Mouse (Mus musculus) WW6 (cell line): ENCODE measurements around the gene Pak2.
"Not testable (repeated sequence)": the region's sequence is repeated elsewhere in the genome, so short reads cannot be mapped to it uniquely, and the experiment has no call there.

Experiments used
- DNase-seq: peaks from one replicate; pipeline ENCODE4 v3.0.0-alpha.2; 2013; ENCODE audit warnings: low read depth, low spot score

The Pak2 gene

GRCm38 (mm10) chr16:32078991-32079511 lies at the start of gene Pak2:
Pak2 (minus strand) TSS chr16:32079342.
- DNase-seq = peak; percentile 59

GRCm38 (mm10) chr16:32127046-32127445 lies 47.9 kb upstream of the Pak2 start:
- DNase-seq = no peak

GRCm38 (mm10) chr16:32125364-32125763 lies 46.2 kb upstream of the Pak2 start:
- DNase-seq = no peak

DNA sequence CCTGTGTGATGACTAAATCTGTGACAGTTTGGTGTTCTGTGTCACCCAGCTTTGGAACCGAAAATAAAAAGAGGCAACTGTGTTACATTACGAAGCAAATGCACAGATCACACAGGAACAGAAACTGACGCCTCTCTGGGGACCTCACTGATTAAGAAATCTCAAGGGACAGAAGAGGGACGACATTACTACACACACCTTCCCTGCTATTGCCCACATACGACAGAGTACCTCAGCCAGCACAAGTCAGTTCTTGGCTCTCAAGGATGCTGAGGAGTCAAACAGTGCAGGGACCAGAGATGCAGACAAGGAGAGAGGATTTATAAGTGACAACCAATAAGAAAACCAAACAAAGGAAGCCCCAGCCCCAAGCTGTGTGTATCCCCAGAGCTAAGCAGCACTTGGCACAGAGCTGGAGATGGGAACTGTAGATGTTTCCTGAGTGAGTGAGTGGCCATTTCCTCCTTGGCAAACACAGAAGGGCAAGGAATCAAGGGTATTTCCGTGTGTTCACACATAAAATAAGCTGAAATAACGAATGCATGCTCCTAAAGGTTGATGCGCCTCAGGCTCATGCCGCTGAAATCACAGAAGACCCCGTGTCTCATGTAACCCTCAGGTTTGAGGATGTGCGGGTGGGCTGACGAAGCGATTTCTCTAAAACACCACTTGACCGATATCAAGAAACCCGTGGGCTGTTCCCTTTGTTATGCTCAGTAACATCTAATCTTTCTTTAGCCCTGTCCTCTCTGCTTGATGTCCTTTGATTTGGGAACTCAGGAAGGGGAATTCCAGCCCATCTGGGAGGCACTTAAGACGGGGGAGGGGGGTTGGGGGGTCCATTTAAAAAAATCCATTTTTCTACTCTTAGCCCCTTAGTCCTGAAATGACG lies 45.5 kb upstream of the Pak2 start:
- DNase-seq = no peak

DNA sequence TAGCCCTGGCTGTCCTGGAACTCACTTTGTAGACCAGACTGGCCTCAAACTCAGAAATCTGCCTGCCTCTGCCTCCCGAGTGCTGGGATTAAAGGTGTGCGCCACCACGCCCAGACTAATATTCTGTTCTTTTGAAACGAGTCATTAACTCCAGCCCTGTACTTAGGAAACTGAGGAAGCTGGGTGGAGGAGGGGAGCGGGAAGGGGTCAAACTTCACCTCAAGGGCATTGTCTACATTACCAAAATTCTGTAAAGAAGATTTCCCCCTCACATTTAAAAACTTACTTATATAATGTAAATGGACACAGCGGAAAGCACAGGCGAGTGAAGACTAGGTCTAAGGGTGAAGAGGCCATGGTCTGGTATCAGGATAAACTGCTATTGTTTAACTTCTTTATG lies 44.9 kb upstream of the Pak2 start:
- no peak for DNase-seq

GRCm38 (mm10) chr16:32120454-32120853 lies 41.3 kb upstream of the Pak2 start:
- no peak for DNase-seq

DNA sequence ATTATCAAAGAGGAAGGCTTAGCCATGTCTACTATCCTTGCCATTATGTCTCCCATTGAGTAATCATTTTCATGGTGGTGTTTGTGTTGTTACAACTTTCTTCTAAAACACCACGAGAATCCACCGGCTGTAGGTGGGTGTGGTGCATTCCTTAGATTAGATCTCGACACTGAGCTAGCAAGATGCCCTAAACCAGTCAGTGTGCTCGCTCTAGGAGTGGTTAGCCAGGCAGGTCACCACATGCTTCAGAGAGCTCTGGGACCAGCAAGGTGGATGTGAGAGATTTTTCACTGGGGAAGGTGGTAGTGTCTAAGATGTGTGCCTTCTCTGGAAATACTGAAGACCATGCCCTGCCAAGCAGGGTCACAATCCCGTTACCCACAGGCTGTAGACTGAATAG lies 37.0 kb upstream of the Pak2 start:
- DNase-seq = no peak

- no peak for DNase-seq
Observed at GRCm38 (mm10) chr16:32115781-32116180, 36.6 kb upstream of the Pak2 start.

DNA sequence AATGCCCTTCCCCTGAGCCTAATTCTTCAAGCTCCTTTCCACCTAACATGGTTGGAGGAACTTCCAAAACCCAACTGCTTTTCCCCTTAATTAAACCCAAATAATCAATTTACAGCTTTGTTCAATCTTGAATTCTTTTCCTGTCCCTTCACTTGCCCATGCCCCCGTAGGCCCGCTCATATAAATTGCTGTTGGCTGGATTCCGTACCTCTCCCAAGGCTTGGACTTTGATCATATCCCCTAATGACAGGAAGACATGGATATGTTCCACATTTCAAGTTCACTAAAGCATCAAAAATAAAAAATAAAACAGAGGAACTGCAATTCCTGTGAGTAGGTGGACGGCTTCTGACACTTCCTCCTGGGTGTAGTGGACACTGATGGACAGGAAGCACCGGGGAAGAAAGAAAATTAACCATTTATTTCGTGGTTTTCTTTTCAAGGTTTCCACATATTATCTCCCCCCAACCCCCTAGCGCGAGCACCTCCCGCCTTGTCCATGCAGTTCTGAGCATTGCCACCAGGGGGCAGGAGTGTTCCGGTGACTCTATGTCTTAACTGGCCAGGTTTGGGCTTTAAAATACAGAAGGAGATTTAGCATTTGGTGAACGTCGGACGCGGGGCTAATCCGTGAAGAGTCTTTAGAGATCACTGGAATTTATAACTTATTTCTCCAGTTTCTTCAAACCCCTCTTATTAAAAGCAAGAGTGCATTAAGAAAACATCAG lies 36.0 kb upstream of the Pak2 start:
- DNase-seq = no peak

GRCm38 (mm10) chr16:32114406-32114805 lies 35.3 kb upstream of the Pak2 start:
- DNase-seq = no peak

DNA sequence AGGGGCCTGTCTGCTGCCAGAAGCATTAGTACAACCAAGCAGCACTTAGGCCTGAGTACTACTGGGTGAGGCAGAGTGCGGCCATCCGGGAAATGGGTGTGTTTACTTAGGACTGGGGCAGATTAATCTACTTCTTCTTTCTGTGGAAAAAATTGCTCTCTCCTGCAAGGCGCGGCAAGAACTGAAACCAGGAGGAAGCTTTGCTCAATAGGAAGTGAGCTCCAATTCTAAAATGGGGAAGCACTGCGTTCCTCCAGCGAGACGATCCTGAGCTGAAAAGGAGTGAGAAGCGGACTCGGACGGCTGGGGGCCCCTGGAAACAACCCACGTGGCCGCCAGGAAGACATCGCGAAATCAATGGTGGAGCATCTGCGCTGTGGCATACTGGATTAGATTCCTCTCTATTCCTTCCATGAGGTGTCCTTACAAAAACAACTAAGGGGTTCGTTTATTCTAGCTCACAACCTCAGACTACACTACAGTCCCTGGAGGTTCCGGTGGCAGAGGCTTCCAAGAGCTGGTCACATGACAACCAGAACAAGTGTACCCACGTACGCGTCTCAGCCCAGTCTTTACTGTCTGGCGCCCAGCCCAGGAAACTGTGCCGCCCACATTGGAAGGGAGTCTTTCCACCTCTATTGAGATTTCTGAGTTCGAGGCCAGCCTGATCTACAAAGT lies 34.5 kb upstream of the Pak2 start:
- DNase-seq = no peak

GRCm38 (mm10) chr16:32110951-32111699 lies 32.0 kb upstream of the Pak2 start:
- no peak for DNase-seq

GRCm38 (mm10) chr16:32108578-32108977 lies 29.4 kb upstream of the Pak2 start:
- no peak for DNase-seq

DNA sequence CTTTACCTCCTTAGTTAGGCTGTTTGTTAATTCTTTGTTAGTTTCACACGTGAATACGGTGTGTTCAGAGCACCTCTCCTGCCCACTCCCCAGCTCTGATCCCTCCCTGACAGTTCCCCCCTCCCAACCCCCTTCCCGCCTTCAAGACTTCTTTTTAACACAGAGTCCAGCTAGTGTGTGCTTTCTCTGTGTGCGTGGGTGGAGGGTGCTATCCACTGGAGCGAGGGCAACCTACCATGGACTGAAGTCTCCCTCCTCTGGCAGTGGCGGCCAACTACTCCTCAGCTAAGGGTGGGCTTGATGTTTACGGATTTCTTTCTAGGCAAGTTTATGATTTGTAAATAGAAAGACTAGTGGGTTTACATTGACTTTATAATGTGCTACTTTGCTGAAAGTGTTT lies 29.0 kb upstream of the Pak2 start:
- no peak for DNase-seq

DNA sequence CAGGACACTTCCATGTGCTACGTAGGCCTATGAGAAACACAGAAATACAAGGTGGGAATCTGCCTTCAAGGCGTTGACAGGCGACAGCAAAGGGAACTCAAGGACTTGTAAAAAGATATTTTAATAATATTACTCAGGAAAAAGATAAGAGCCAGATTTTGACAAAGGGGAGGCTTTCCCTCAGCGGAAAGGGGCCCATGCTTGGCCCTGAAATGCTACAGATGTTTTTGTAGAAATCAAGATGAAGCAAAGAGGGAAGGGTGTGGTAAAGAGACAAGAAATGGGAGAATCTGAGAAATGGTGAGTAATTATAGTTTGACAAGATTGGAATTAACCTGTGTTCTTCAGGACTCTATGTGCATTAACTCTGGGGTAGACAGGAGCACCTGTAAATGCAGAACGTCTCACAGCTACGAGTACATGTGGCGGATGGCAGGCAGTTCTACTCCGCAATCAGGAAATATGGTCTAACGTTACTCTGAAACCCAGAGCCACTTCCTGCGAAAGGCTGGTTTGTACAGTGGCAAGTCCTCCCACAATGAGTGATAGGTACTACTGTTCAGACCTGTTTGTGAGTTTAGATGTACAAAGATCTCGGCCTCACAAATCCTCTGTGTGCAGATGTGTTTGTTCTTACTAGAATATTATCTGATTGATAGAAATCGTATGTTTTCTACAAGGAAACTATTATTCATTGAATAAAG lies 28.4 kb upstream of the Pak2 start:
- DNase-seq = no peak

GRCm38 (mm10) chr16:32105698-32106097 lies 26.6 kb upstream of the Pak2 start:
- no peak for DNase-seq

DNA sequence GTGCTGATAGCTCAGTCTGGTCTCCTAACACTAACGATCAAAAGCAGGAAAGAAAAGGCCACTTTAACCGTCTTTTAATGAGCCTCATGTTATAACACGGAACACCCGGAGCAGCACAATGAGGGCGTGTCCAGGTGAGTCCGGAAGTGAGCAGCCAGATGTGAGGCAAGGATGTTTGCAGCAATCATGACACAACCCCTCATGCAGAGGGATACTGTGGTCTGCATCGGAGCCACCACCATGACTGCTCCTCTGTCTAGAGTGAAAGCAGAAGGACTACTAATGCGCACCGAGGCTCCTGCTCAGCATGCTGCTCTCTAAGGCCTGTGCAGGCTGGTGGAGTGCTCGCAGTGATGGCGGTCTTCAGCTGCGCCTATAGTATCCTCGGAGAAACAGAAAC lies 23.2 kb upstream of the Pak2 start:
- no peak for DNase-seq

DNA sequence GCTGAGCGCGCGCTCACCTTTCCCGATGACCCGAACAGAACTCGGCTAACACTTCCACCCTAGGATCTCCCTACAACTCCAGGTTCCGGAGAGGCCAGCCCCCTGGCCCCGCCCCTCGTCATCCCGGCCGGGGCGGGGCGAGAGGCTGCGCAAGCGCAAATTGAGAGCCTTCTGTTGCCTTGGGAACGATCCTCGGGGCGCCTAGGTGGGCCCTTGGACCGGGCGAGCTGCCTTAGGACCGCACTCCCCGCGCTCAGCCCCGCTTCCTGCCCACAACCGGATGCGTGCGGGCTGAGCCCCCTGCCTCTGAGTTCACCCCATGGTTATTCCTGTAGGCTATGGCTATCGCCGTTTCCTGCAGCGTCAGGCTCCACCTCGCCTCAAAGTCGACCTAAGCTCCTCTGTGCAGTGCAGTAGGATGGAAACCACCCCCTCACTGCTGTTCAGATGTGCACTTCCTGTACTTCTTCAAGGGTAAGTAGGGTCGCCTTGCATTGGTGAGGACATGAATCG lies 20.6 kb upstream of the Pak2 start, which contains the start of the genes Pigx and Cep19:
Gene Pigx (minus strand): TSS at position 103 of the 513 bp plus-strand sequence.
Gene Cep19 (plus strand): TSS at position 163 of the 513 bp plus-strand sequence.
- peak; percentile 86 for DNase-seq

DNA sequence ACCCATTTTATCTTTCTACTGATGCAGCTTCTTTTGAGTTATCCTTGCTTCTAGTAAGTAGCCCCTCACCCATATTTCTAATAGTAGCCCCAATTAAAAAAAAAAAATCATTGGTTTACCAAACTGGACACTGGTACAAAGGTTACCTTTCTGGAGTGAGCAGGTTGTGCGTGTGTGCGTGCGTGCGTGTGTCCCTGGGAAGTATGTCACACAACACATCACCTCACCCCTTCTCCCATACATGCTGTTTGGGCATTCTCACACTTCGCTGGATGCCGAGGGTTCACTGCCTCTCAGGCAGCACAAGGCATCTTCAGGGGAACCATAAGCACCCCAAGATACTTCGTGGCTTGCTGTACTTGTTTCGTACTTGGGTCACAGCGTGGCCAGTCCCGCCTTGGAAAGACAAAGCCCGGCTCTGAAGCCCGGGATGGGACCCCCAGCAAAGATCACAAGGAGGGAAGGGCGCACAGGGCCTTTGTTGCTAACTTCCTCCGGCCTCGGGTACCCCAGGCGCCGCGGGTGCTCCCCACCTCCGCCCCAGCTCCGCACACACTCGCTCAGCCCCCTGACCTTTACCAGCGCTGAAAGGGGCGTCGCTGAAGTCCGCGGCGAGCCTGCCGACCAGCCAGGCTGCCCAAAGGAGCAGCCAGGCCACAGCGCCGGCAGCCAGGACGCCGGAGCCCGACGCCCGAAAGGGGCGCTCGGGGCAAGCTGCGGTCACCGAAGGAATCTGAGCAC lies 19.9 kb upstream of the Pak2 start:
- DNase-seq = no peak

DNA sequence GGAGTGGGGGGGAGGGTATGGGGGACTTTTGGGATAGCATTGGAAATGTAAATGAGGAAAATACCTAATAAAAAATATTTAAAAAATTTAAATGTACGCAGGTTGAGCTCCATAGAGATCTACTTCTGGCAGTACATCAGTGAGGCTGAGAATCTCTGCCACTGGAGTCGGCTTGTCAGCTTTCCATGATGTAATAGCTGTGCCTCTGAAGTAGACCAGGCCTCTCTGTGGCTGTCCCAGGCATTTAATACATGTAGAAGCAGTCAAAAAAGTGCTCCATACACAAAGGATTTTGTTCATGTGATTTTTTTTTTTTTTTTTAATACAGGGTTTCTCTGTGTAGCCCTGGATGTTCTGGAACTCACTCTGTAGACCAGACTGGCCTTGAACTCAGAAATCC lies 18.6 kb upstream of the Pak2 start:
- DNase-seq = not testable (repeated sequence)
